Mouse (Mus musculus): ENCODE results near the gene Spef1.
"Not testable (repeated sequence)": the region's sequence is repeated elsewhere in the genome, so short reads cannot be mapped to it uniquely, and the experiment has no call there.

Spef1 gene

GRCm38 (mm10) chr2:131186771-131187601 lies at the start of gene Spef1, which contains the start of gene Cdc25b:
TSS of gene Spef1 (minus strand) at chr2:131187282.
TSS of gene Cdc25b (plus strand) at chr2:131186949.
- peak; percentile 86 to 92 for DNase-seq

- peak in 1 of 2 experiments; percentile 9 for DNase-seq
Measured at GRCm38 (mm10) chr2:131234970-131235635, 48.0 kb upstream of the Spef1 start.

GRCm38 (mm10) chr2:131234127-131234650 lies 47.1 kb upstream of the Spef1 start:
- DNase-seq = no peak

GRCm38 (mm10) chr2:131233307-131234126 lies 46.4 kb upstream of the Spef1 start, which contains the start of gene Mavs:
TSS of gene Mavs (plus strand) at chr2:131234063.
- peak; percentile 91 to 96 for DNase-seq

- DNase-seq = no peak
Measured at GRCm38 (mm10) chr2:131232558-131232957, 45.5 kb upstream of the Spef1 start.

- DNase-seq = no peak
Measured at GRCm38 (mm10) chr2:131227243-131227642, 40.2 kb upstream of the Spef1 start.

- DNase-seq = not testable (repeated sequence)
Measured at GRCm38 (mm10) chr2:131226669-131227068, 39.6 kb upstream of the Spef1 start.

- DNase-seq = no peak
Measured at GRCm38 (mm10) chr2:131225178-131225577, 38.1 kb upstream of the Spef1 start.

GRCm38 (mm10) chr2:131223569-131223968 lies 36.5 kb upstream of the Spef1 start:
- no peak for DNase-seq

GRCm38 (mm10) chr2:131222562-131222961 lies 35.5 kb upstream of the Spef1 start:
- no peak for DNase-seq

- no peak for DNase-seq
Measured at GRCm38 (mm10) chr2:131221853-131222515, 34.9 kb upstream of the Spef1 start.

GRCm38 (mm10) chr2:131220030-131220429 lies 32.9 kb upstream of the Spef1 start:
- no peak for DNase-seq

- no peak for DNase-seq
Measured at GRCm38 (mm10) chr2:131215941-131216858, 29.1 kb upstream of the Spef1 start.

- DNase-seq = peak in 1 of 2 experiments; percentile 12
Measured at GRCm38 (mm10) chr2:131213773-131214172, 26.7 kb upstream of the Spef1 start.

GRCm38 (mm10) chr2:131211026-131211615 lies 24.0 kb upstream of the Spef1 start:
- DNase-seq = peak; percentile 55 to 56

- DNase-seq = peak; percentile 96 to 98
Measured at GRCm38 (mm10) chr2:131209969-131210792, 23.1 kb upstream of the Spef1 start.

- peak; percentile 21 to 31 for DNase-seq
Measured at GRCm38 (mm10) chr2:131209125-131209795, 22.2 kb upstream of the Spef1 start.

GRCm38 (mm10) chr2:131208356-131208755 lies 21.3 kb upstream of the Spef1 start:
- no peak for DNase-seq

GRCm38 (mm10) chr2:131206778-131207177 lies 19.7 kb upstream of the Spef1 start, which contains the start of gene Ap5s1:
TSS of gene Ap5s1 (plus strand) at chr2:131207078.
- no peak for DNase-seq
